Mouse (Mus musculus): ENCODE measurements around the gene Plet1. TPM values are rescaled to one million over a fixed set of nuclear protein-coding genes. Genes with fewer than 3 reads are reported as not detected.

The Plet1 gene
- total RNA-seq, 4 experiments from 2014 or later: 0.19 to 0.27 TPM; not detected in 2

DNA sequence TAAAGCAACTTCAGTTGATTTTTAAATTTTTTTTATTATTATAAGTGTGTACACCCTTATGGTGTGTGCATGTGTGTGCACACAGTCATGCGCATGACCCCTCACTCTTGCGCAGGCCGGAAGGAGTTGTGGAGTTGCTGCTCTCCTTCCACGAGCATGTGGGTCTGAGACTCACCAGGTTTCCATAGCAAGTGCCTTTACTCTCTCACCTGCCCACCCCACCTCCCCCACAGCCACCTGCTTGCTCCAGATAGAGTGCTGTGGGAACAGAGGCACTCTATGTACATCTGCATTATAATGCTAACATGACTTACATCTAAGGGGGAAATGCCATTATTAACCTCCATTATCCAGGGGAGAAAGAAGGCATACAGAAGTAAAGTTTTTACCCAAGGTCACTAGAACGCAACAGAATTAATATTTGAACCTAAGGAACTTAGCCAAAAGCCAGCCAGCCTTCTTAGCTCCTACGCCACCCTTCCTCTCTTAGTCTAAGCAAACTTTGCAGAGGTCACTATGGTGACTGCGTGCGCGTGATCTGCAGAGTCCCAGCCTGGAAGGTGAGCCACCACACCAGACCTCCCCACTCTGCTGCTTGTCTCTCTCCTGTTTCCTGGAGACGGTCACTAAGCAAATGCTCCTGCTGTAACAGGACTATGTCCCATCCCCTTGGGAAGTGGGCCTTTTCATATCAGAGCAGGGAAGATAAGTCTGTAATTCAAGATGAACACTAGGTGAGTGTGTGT, 1.3 kb downstream of the Plet1 start:
- no peak for DNase-seq (ENCODE audit: low spot score in 2 of 2)

DNA sequence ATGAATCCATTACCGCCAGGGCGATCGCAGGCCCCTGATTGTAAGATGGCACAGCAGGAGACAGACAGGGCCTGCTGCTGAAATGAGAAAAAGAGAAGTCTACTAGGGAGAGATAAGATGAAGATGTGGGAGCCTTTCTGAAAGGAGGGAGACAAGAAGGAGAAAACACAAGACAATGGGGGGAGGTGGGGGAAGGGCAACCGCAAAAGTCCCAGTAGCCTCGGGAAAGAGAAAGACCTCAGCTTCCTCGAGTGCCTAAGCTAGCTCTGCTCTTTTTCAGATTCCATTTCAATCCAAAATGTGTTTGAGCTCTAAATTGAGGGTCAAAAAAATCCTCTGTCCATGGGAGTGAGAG, 1.8 kb downstream of the Plet1 start:
- DNase-seq (ENCODE audit: low spot score in 2 of 2): no peak

DNA sequence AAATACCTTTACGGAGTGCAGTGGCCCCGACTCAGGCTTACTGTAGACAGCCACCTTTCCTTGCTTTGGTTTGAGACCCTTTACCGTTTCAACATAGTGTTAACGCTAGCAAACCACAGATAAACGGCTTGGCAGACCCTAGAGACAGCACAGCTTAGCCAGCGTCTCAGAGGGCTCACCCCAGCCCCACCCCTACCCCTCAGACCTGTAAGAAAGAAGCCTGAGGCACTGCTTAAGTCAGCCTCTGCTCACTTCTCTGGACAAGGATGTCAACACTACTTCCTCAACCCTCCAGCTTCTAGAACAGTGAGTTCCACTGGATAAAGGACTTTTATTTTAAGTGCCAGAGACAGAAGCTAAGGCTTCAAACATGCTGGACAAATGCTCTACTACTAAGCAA, 2.2 kb downstream of the Plet1 start:
- DNase-seq (ENCODE audit: low spot score in 2 of 2): no peak

DNA sequence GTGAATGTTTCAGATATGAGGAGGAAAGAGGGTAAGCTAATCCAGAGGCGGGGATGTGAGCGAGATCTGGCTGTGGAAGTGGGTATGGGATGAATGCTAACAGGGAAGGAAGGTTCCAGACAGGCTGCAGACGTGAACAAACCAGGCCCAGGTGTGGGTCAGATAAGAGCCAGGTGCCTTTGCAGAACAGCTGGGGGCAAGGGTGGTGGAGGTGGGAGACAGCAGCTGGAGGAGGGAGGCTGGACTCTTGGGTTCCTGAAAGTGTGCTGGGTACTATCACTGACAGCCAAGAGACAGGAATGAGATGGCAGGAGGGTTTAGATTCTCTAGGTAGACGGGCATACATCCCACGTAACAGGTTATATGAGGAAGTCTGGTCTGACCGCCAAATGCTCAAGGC, 2.8 kb downstream of the Plet1 start:
- DNase-seq (ENCODE audit: low spot score in 2 of 2): no peak

DNA sequence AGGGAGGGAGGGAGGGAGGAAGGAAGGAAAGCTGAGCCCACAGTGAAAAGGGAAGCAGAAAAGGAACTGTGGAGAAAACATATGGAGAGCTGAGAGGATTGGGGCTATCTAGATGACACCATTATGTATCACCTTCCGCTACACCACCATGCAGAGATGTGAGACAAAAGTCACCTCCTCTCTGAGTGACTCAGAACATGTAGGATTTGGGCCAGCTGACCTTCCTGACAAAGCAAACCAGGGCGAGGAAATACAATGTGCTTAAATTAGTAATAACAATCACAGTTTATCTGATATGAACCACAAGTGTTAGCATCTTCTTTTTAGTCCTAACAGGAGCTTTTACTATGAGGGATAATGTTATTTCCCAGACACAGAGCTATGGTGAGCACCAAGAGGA, 3.2 kb downstream of the Plet1 start:
- no peak for DNase-seq (ENCODE audit: low spot score in 2 of 2)

DNA sequence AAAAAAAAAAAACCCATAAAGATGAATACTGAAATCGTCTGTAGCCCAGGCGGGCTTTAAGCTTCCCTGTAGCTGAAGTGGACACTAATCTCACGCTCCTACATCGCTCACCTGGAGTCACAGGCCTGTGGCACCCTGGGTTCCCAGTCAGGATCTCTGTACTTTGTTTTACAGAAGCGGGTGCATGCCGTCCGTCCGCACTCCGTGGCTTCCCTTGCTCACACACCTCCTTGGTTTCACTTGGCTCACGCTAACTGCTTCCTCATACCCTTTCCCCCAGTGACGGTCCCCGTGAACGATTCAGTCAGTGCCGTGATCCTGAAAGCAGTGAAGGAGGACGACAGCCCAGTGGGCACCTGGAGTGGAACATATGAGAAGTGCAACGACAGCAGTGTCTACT, 4.5 kb downstream of the Plet1 start:
- DNase-seq (ENCODE audit: low spot score in 2 of 2): no peak

DNA sequence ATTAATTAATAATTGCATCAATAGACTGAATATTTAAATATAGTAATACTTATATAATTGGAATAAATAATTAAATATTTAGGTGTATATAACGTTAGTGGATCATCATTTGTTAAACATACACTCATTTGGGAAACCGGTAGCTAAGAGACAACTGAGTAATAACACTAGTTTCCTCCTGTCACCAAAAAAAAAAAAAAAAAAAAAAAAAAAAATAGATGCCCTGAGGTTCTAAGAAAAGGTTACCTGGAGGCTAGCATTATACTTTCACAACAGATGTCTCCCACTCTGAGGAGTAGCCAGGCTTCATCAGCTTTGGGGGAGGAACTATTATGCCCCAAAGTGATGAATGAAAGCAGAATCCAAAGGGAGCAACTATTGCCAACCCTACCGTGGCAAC, 5.5 kb downstream of the Plet1 start:
- DNase-seq (ENCODE audit: low spot score in 2 of 2): no peak

DNA sequence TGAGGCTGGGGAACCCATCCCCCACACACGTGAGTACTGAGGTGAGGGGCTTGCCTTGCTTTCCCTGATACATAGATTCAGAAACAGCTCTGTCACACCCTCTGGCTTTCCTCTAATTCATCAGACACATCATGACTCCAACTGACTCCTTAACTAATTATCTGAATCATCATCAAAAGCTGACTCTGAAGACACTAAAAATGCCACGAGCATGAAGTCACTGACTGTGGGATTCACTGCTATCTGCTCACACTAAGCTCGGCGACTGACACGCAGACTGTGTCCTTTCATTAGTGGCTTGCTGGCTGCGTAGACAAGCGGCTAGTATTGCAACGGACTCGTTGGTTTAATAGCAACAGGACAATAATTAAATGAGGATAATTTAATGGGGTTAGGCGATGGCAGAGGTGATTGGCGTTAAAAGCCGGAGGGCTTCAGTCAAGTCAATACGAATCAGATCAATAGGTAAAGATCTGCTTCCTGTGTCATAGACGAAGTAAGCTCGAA, 6.2 kb downstream of the Plet1 start:
- DNase-seq (ENCODE audit: low spot score in 2 of 2): no peak

DNA sequence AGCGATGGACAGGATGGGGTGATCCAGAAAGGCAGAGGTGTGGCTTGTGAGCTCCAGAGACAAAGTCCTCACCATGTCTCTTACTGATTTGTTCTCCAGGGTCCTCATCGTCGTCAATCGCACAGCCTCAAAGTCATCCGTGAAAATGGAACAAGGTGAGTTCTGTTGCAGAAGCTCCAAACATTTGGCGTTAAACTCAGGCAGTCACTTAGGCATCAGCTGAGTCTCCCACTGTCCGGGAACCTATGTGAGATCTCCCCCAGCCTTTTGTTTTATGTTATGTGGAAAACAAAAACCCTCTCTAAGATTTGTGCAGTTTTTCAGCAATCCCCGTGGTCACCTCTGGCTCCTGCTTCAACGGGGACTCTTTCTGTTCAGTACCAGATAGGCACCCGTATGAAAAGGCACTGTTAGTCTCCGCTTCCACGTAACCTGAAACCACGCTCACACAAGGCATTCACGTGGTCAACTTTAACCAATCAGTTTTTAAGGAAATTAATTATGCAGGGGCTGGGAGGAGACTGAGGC, 6.7 kb downstream of the Plet1 start:
- no peak for DNase-seq (ENCODE audit: low spot score in 2 of 2)

DNA sequence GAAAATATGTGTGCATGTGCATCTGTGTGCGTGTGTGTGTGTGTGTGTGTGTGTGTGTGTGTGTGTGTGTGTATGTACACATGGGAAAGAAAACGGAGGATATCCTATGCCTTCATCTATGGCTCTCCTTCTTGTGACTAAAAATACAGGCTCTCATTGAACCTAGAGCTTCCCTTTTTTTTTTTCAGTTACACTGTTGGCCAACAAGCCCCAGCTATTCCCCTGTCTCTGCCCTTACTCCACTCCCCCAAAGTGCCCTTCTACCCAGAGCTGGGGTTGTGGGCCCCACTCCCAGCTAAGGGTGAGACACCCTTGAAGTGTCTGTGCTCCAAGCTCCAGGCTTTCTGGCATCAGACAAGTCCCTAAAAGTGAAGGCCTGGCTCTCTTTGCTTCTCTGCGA, 8.6 kb downstream of the Plet1 start:
- no peak for DNase-seq (ENCODE audit: low spot score in 2 of 2)

DNA sequence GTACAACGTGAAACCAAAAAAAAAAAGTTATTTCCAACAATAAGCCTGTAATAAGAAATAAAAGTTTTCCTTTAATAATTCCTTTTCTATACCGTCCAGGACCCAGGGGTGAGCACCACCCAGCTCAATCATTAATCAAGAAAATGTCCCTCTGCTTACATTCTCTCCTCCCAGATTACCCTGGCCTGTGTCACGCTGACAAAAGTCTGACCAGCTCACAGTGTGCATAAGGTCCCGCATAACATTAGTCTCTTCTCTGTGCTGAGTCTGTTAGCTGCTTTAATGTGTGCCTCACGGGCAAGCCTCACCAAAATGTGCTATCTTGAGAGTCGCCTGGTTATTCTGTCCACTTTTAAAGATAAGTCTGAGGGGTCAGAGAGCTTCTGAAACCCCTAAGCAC, 11.1 kb downstream of the Plet1 start:
- DNase-seq (ENCODE audit: low spot score in 2 of 2): no peak

DNA sequence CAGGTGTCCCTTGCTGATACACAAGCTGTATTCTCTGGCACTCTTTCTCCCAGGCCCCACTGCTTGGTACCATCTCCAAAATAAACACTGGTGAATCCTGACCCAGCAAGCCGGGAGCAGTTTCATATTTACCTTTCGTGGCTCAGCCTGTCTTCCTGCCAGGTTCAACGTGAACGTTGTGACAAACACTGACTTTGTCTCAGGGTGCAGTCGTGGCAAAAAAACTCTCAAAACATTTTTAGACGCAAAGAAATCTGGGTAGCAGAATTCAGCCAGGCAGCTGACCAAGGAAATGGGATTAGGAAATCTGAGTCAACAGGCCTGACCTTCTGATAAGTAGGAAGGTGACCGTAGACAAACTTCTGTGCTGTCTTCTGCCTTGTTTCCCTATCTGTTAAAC, 13.2 kb downstream of the Plet1 start:
- no peak for DNase-seq (ENCODE audit: low spot score in 2 of 2)

DNA sequence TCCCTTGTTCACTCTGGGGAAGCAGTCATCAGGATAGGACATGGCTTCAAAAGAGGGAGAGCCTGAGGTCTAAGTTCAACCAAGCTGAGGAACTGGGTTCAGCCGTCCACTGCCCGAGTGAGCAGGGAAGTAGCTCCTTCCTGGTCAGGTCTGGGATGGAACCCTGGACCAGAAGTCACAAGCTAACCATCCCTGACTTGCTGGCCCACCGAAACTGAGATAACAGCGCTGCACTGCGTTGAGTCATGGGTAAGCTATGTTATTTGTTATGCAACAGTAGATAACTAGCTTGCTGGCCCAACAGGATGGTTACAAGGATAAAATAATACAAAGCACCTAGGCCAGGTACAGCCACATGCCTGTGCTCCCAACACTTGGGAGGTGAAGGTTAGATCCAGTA, 21.1 kb downstream of the Plet1 start:
- no peak for DNase-seq (ENCODE audit: low spot score in 2 of 2)

DNA sequence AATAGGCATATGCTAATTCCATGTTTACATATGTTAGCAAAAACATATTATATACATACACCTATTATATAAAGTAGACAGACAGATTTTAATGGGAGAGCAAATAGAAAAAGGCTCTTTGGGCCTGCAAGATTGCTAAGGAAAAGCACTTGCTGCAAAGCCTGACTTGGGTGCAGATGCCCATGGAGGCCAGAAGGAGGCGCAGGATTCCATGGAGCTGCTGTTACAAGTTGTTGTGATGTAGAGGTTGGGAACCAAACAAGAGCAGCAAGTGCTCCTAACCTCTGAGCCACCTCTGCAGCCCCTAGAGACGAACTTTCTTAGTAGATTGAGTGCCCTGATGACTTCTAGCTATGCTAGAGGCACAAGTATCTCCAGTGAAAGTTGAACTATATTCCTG, 24.5 kb downstream of the Plet1 start:
- no peak for DNase-seq (ENCODE audit: low spot score in 2 of 2)

DNA sequence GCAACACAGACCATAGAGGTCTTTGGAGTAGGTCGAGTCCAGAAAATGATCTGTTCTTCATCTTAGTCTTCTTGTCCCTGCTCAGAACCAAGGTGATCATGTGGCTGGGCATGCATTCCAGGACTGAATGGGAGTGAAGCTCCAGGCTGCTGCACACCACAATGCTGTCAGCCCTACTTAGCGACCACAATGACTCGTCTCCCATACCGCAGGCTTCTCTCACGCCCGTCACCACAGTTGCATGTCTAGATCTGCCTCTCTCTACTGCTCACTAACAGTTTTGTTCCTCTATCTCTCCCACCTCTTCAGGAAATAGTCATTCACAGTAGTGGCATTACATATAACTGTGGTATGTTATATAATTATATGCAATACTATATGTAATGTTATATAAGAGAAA, 26.4 kb downstream of the Plet1 start:
- no peak for DNase-seq (ENCODE audit: low spot score in 2 of 2)

DNA sequence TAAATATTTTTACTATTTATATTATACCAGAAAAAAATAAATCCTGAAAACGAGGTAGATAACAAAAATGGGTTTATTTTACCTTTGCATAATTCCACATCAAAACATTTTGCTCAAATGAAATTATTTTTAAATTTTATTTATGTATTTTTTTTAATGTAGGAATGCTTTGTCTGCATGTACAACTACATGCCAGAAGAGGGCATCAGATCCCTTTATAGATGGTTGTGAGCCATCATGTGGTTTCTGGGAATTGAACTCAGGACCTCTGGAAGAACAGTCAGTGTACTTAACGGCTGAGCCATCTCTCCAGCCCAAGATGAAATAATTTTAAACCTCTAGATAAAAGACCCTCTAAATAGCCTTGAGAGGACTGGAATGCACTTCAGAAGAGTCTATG, 27.2 kb downstream of the Plet1 start:
- DNase-seq (ENCODE audit: low spot score in 2 of 2): no peak

DNA sequence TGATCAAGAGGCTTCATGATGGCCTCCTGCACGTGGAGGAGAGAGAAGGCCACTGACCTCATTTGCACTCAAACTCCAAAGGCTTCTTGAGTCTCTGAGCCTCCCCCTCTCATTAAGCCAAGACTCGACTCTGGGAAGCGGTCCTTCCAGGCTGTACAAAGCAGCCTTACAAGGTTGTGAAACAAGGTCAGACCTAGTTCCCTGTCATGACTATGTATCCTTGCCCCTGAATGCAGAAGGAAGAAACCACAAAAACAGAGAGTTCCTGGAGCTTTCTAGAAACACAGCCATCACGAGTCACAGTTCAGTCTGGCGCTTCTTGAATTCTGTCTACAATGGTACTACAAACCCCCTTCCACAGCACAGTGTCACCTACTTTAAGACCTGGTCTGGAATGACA, 28.2 kb downstream of the Plet1 start:
- no peak for DNase-seq (ENCODE audit: low spot score in 2 of 2)

DNA sequence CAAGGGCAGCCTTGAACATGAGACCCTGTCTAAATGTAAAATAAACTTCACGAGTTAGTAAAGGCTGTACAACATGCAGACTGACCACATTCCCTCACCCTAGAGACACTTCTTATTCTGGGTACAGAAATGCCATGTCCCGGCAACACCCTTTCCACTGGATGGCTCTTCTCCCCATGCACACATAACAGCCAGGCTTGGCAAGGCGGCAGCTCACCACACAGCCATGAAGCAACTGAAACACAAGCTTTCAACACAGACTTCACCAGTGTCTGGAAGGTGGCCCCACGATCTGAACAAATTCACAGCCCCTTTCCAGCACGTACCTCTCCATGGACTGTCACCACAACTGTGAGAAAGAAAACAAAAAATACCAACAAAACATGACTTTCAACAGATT, 30.6 kb downstream of the Plet1 start:
- DNase-seq (ENCODE audit: low spot score in 2 of 2): no peak

DNA sequence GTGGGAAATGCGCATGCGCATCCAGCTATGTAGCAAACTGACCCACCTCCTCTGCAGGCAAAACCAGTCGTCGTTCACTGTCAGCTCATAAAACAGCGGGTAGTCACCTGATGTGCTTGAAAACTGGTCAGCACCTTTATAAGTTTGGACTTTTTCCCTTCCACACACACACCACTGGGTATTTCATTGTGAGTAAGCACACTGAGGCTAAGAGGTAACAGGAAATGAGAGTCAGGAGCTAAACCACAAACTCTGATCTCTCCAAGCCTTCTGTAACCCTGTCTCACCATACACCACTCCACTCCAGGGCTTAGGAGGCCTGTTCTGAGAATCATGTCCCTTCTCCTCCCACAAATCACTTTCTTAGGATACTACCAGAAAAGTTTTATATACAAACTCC, 31.3 kb downstream of the Plet1 start:
- DNase-seq (ENCODE audit: low spot score in 2 of 2): no peak

DNA sequence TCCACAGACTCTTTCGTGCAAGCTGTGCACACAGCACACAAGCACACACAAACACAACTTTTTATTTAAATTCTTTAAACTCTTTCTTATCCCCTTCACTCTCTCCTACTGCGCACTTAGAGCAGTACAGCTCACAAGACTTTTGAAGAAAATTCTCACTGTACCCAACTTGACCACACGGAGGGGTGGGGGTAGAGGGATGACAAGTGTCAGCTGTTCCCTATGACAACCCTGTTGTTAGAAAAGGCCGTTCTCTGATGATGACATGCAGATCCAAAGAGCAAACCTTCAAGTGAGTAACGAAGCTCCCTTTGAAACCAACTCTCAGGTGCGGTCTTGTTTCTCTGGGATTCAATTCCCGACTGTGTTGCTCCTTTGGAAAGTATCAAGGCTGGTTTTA, 33.5 kb downstream of the Plet1 start:
- DNase-seq (ENCODE audit: low spot score in 2 of 2): no peak

DNA sequence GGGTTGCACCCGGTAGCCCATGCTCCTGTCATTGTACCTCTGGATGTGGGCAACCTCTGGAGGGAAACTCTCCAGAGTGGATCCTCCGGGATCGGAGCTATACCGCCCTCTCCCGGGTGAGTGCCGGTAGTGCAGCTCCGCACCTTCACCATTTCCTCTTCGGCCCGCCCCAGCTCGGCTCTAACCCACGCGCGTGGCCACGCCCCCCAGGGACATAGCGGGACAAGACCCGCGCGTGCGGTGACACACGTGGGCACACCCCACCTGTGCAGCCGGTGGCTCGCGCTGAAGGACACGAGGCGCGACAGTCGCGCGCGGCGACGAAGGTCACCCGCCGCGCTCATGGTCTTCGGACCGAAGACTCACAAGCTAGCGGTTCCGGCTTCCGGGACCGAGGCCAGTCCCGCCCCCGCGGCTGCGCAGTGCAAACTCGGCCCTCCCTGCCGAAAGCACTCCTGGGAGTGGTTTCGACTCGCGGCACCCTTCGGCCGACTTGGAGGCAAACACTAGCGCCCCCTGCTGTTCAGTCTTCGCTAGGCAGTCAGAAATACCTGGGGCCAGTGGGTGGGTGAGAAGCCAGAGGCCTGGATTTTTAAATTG, 34.1 kb downstream of the Plet1 start, which contains the start of gene Pts:
Gene Pts (minus strand): TSS at position 432 of the 600 bp plus-strand sequence.
- DNase-seq (ENCODE audit: low spot score in 2 of 2): peak; percentile 93 to 95

DNA sequence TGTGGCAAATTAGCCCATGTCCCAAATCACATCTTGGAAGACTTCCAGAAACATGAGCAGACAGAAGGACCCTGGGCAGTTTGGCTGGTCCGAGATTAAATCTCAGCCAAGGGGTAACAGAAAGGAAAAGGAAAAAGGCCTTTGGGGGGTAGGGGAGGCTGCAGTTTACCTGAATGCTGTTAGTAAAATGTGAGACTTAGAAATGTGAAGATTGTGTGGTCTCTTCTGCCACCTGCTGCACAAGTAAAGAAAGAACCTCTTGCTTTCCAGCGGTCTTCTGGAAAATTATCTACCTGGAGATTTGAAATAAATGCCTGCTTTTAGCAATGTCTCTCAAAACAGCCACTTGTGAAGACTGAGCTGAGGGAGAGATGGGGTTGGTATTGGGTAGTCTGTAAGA, 36.6 kb downstream of the Plet1 start:
- DNase-seq (ENCODE audit: low spot score in 2 of 2): no peak

DNA sequence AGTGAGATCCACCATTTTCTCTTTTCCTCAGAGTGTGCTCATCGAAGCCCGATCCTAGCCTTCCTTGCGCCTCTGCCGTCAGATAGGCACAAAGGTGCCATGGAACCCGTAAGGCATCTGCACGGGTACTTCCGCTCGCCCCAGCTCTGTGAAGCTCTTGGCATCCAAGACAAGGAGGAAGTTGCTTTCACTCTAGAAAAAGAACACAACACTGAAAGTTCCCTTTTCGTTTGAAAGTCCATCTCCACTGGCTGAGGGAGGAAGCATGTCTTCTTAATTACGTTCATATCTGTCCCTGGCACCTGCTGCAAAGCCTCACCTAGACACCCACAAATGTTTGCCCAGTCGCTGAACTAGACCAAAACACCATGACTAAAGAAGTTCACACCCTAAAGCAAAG, 39.0 kb downstream of the Plet1 start:
- no peak for DNase-seq (ENCODE audit: low spot score in 2 of 2)

Measured in gastrocnemius, adult 8-10 months (tissue).